Mouse (Mus musculus): Measurements from ENCODE around the gene Batf3. TPM values are rescaled to one million over a fixed set of nuclear protein-coding genes. Genes with fewer than 3 reads are reported as not detected.

The Batf3 gene
- polyA plus RNA-seq, 1 experiment = 4.8 TPM

DNA sequence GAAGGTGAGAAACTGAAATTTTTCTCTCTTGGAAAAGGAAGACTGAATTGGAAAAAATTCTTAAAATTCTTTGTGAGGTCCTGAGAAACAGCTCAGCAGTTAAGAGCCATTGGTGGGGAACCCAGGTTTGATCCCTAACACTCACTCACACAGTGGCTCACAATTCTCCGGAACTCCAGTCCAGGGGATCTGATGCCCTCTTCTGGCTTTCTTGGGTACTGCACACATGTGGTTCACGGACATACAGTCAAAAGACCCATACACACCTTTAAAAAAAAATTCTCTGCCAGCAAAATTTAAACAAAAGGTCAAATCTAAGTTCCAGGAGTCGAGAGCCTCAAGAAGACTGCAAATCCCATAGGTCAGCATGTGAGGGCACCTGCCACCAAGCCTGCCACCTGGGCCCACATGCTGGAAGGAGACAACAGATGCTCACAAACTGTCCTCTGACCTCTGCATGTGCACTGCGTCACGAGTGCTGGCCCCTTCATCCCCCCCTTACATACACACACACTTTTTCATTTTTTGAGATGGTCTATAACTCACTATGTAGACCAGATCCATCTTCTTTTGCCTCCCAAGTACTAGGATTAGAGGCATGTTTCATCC, 12.6 kb upstream of the Batf3 start:
- H3K4me1 ChIP-seq (ENCODE audit: control insufficient read depth, insufficient read depth, low read length) = no peaks in the 10 kb centered on the region
- H3K27ac ChIP-seq (ENCODE audit: insufficient read depth, low read length) = no peak overlapping the region
- no peak for TF ChIP-seq POLR2A (IDR thresholded peaks at IDR 0.05; ENCODE audit: extremely low read depth, insufficient read depth, low read length)
- TF ChIP-seq CTCF (IDR thresholded peaks at IDR 0.05; ENCODE audit: extremely low read depth, insufficient read depth, low read length) = peak; percentile 43
- H3K4me3 ChIP-seq (ENCODE audit: insufficient read depth, low read length) = no peak overlapping the region

DNA sequence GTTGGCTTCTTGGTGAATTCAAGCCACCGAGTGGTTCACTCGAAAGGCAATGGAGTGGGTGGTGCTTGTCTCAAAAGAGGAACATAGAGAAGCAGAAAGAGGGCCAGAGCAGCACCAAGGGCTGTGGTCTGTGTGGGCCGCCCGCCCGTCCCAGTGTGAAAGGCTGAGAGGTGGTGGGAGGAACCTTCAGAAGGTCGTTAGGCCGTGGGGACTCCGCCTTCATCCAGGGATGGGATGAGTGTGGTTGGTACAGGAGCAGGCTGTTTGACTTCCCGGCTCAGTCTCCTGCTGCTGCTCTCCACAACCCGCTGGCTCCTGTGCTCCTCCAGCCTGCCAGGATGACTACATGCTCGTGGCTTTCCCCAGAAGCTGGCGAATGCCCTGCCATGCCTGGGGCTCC, 12.1 kb upstream of the Batf3 start:
- Histone ChIP-seq H3K4me3 (ENCODE audit: insufficient read depth, low read length) (no peak overlapping the region), H3K4me1 (ENCODE audit: control insufficient read depth, insufficient read depth, low read length) (no peaks in the 10 kb centered on the region), H3K27ac (ENCODE audit: insufficient read depth, low read length) (no peak overlapping the region)
- no peak for TF ChIP-seq CTCF (IDR thresholded peaks at IDR 0.05; ENCODE audit: extremely low read depth, insufficient read depth, low read length)
- TF ChIP-seq POLR2A (IDR thresholded peaks at IDR 0.05; ENCODE audit: extremely low read depth, insufficient read depth, low read length) = no peak

DNA sequence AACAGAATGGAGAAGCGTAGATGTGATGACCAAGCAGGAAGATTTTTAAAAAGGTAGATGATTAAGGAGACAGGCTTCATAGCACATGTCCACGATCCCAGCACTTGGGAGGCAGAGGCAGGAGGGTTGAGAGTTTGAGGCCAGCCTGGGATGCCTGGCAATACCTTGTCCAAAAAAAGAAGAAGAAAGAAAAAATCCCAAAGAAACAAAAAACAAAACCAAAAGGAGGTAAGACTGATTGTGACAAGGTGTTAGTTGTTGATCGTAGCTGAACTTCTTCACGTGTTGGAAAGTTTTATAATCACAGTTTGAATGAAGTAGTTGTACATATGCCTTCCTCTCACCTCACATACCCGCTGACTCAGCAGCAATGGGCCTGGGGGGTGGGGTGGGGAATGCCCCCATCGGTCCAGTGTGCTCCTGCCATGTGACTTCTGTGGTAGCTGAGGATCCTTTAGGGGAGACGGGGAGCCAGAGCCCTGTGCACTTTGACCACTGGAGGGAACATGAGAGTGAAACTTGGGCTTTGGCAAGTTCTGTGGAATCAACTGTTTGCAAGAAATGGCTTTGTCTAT, 11.3 kb upstream of the Batf3 start:
- no peak overlapping the region for H3K27ac ChIP-seq (ENCODE audit: insufficient read depth, low read length)
- H3K4me3 ChIP-seq (ENCODE audit: insufficient read depth, low read length) = no peak overlapping the region
- no peaks in the 10 kb centered on the region for H3K4me1 ChIP-seq (ENCODE audit: control insufficient read depth, insufficient read depth, low read length)
- TF ChIP-seq POLR2A (IDR thresholded peaks at IDR 0.05; ENCODE audit: extremely low read depth, insufficient read depth, low read length) = no peak
- no peak for TF ChIP-seq CTCF (IDR thresholded peaks at IDR 0.05; ENCODE audit: extremely low read depth, insufficient read depth, low read length)

DNA sequence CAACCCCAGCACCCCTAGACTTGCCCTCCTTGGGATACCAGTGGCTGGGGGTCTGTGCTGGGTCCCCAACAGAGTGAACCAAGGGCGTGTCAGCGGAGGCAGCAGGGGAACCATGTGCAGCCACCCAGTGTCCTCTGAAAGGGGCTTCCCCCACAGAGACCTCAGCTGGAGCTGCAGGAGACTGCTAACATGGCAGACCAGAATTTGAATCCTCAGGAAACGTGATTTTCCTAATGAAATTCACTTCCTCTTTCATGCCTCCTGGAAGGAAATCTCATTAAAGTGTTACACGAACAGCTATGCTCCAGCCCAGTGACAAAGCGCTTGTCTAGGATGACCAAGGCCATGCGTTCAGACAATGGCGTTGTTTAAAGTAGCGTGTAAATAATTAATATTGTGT, 10.7 kb upstream of the Batf3 start:
- H3K27ac ChIP-seq (ENCODE audit: insufficient read depth, low read length) = no peak overlapping the region
- H3K4me1 ChIP-seq (ENCODE audit: control insufficient read depth, insufficient read depth, low read length) = no peaks in the 10 kb centered on the region
- TF ChIP-seq CTCF (IDR thresholded peaks at IDR 0.05; ENCODE audit: extremely low read depth, insufficient read depth, low read length) = no peak
- TF ChIP-seq POLR2A (IDR thresholded peaks at IDR 0.05; ENCODE audit: extremely low read depth, insufficient read depth, low read length) = no peak
- no peak overlapping the region for H3K4me3 ChIP-seq (ENCODE audit: insufficient read depth, low read length)

DNA sequence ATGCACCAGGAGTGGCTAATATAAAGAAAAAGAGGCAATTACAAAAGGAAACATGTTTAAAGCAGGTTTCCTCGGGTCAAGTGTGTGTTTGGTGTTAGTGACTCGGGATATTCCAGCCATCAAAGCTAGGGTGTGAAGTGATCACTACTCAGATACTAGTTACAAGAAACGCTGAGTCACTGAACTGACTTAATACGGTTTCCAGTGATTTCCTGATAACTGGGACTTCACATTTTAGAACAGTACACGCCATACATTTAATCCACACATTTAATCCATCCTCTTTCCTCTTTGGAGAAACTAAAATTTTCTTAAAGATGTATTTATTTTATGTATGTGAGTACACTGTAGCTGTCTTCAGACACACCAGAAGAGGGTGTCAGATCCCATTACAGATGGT, 9.7 kb upstream of the Batf3 start:
- no peak overlapping the region for H3K4me3 ChIP-seq (ENCODE audit: insufficient read depth, low read length)
- TF ChIP-seq CTCF (IDR thresholded peaks at IDR 0.05; ENCODE audit: extremely low read depth, insufficient read depth, low read length) (no peak), POLR2A (IDR thresholded peaks at IDR 0.05; ENCODE audit: extremely low read depth, insufficient read depth, low read length) (no peak)
- peaks cover 3% of the 10 kb centered on the region for H3K4me1 ChIP-seq (ENCODE audit: control insufficient read depth, insufficient read depth, low read length)
- no peak overlapping the region for H3K27ac ChIP-seq (ENCODE audit: insufficient read depth, low read length)

DNA sequence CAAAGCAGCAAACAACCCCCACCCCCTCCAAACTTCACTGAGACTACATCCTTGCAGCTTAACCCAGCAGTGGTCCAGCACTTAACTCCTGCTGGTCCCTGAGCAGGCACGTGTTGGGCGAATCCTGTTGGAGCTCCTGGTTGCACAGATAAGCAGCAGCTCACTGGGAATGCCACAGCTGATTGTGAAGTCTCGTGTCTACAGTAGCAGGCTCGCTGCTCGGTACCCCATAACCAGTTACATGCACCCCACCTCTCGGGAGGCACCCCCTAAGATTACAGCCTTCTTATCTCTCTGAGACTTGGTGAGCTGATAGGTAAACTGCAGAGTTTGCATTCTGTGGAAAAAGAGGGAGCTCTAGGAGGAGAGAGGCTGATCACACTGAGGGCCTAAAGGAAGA, 8.3 kb upstream of the Batf3 start:
- peaks cover 5% of the 10 kb centered on the region for H3K4me1 ChIP-seq (ENCODE audit: control insufficient read depth, insufficient read depth, low read length)
- H3K27ac ChIP-seq (ENCODE audit: insufficient read depth, low read length) = no peak overlapping the region
- no peak overlapping the region for H3K4me3 ChIP-seq (ENCODE audit: insufficient read depth, low read length)
- TF ChIP-seq CTCF (IDR thresholded peaks at IDR 0.05; ENCODE audit: extremely low read depth, insufficient read depth, low read length) = no peak
- TF ChIP-seq POLR2A (IDR thresholded peaks at IDR 0.05; ENCODE audit: extremely low read depth, insufficient read depth, low read length) = no peak

- Histone ChIP-seq H3K4me1 (ENCODE audit: control insufficient read depth, insufficient read depth, low read length) (peaks cover 5% of the 10 kb centered on the region), H3K4me3 (ENCODE audit: insufficient read depth, low read length) (no peak overlapping the region), H3K27ac (ENCODE audit: insufficient read depth, low read length) (no peak overlapping the region)
- TF ChIP-seq POLR2A (IDR thresholded peaks at IDR 0.05; ENCODE audit: extremely low read depth, insufficient read depth, low read length) (no peak), CTCF (IDR thresholded peaks at IDR 0.05; ENCODE audit: extremely low read depth, insufficient read depth, low read length) (no peak)
These were observed 5.6 kb upstream of the Batf3 start for GRCm38 (mm10) chr1:191092050-191092449.

DNA sequence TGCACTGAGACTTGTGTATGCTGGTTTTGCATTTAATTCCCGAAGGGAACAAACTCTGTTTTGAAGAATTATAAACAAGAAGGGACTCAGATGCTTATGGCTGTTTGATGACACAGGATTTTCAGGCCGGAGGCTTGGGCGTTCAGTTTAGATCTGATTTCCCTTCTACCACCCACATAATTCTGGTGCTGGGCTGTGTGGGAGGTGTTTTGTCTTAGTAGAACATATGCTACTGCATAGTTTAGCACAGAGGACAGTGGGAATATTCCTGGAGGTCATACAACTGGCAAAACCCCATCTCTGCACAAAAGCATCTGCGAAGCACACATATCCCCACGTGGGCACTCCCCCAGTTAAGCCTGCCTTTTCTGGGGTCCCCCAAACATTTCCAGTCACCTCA, 4.1 kb upstream of the Batf3 start:
- TF ChIP-seq CTCF (IDR thresholded peaks at IDR 0.05; ENCODE audit: extremely low read depth, insufficient read depth, low read length) = no peak
- no peak for TF ChIP-seq POLR2A (IDR thresholded peaks at IDR 0.05; ENCODE audit: extremely low read depth, insufficient read depth, low read length)
- H3K4me3 ChIP-seq (ENCODE audit: insufficient read depth, low read length) = no peak overlapping the region
- peaks cover 7% of the 10 kb centered on the region for H3K4me1 ChIP-seq (ENCODE audit: control insufficient read depth, insufficient read depth, low read length)
- no peak overlapping the region for H3K27ac ChIP-seq (ENCODE audit: insufficient read depth, low read length)

DNA sequence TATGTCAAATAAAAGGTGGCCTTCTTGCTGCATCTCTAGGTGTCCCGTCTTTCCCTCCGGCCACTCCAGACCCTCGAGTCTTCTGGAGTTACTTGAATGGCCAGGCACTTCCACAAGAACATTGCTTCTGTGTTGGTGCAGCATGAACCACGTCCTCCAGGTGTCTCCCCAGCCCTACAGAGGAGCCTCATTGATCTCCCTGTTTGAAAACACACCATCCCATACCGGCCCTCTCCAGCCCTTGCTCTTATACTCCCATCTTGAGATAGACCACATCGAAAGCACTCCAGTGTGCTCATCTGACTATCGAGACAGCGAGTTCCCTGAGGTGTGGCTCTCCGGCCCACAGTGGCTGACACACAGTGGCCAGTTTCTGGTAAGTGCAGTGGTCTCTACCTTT, 2.6 kb upstream of the Batf3 start:
- TF ChIP-seq CTCF (IDR thresholded peaks at IDR 0.05; ENCODE audit: extremely low read depth, insufficient read depth, low read length) = peak; percentile 65
- TF ChIP-seq POLR2A (IDR thresholded peaks at IDR 0.05; ENCODE audit: extremely low read depth, insufficient read depth, low read length) = no peak
- no peak overlapping the region for H3K27ac ChIP-seq (ENCODE audit: insufficient read depth, low read length)
- H3K4me1 ChIP-seq (ENCODE audit: control insufficient read depth, insufficient read depth, low read length) = peaks cover 7% of the 10 kb centered on the region
- H3K4me3 ChIP-seq (ENCODE audit: insufficient read depth, low read length) = no peak overlapping the region

All from cortical plate, adult 2 months (tissue).